Mouse (Mus musculus): ENCODE results near the gene Opn1sw. TPM values are rescaled to one million over a fixed set of nuclear protein-coding genes. Genes with fewer than 3 reads are reported as not detected.
A peak's percentile ranks its signal among the peaks of the same experiment; 100 is the strongest.

Gene Opn1sw
- polyA plus RNA-seq, 1 experiment = 0.24 TPM

GRCm38 (mm10) chr6:29432676-29433037, 44.4 kb upstream of the Opn1sw start:
- Histone ChIP-seq H3K36me3 (ENCODE audit: control insufficient read depth, insufficient read depth, low read length) (no peaks in the 10 kb centered on the region), H3K4me3 (ENCODE audit: low read depth, low read length) (peak overlapping the region; percentile 60), H3K4me1 (ENCODE audit: control insufficient read depth, insufficient read depth, insufficient read length, low read length) (peaks cover 6% of the 10 kb centered on the region), H3K27me3 (ENCODE audit: control insufficient read depth, insufficient read depth, low read length) (peaks cover 30% of the 10 kb centered on the region), H3K27ac (ENCODE audit: insufficient read depth, low read depth, low read length) (no peak overlapping the region)
- TF ChIP-seq CTCF (IDR thresholded peaks at IDR 0.05; ENCODE audit: extremely low read depth, insufficient read length, insufficient replicate concordance, low read depth, low read length) = no peak
- TF ChIP-seq POLR2A (IDR thresholded peaks at IDR 0.05; ENCODE audit: low read depth, low read length) = no peak

- Histone ChIP-seq H3K4me3 (ENCODE audit: low read depth, low read length) (no peak overlapping the region), H3K27me3 (ENCODE audit: control insufficient read depth, insufficient read depth, low read length) (peaks cover 30% of the 10 kb centered on the region), H3K4me1 (ENCODE audit: control insufficient read depth, insufficient read depth, insufficient read length, low read length) (peaks cover 6% of the 10 kb centered on the region), H3K36me3 (ENCODE audit: control insufficient read depth, insufficient read depth, low read length) (no peaks in the 10 kb centered on the region), H3K27ac (ENCODE audit: insufficient read depth, low read depth, low read length) (no peak overlapping the region)
- TF ChIP-seq CTCF (IDR thresholded peaks at IDR 0.05; ENCODE audit: extremely low read depth, insufficient read length, insufficient replicate concordance, low read depth, low read length) (no peak), POLR2A (IDR thresholded peaks at IDR 0.05; ENCODE audit: low read depth, low read length) (no peak)
- 58% methylated on average over 3 of the region's 3 CpGs for WGBS
Measured at GRCm38 (mm10) chr6:29432156-29432555, 43.9 kb upstream of the Opn1sw start.

- H3K27ac ChIP-seq (ENCODE audit: insufficient read depth, low read depth, low read length) = no peak overlapping the region
- peaks cover 30% of the 10 kb centered on the region for H3K27me3 ChIP-seq (ENCODE audit: control insufficient read depth, insufficient read depth, low read length)
- H3K4me1 ChIP-seq (ENCODE audit: control insufficient read depth, insufficient read depth, insufficient read length, low read length) = peaks cover 6% of the 10 kb centered on the region
- H3K36me3 ChIP-seq (ENCODE audit: control insufficient read depth, insufficient read depth, low read length) = no peaks in the 10 kb centered on the region
- 66% methylated on average over 5 of the region's 5 CpGs for WGBS
- H3K4me3 ChIP-seq (ENCODE audit: low read depth, low read length) = no peak overlapping the region
- TF ChIP-seq CTCF (IDR thresholded peaks at IDR 0.05; ENCODE audit: extremely low read depth, insufficient read length, insufficient replicate concordance, low read depth, low read length) (no peak), POLR2A (IDR thresholded peaks at IDR 0.05; ENCODE audit: low read depth, low read length) (no peak)
Measured at GRCm38 (mm10) chr6:29431473-29431872, 43.2 kb upstream of the Opn1sw start.

- Histone ChIP-seq H3K4me3 (ENCODE audit: low read depth, low read length) (no peak overlapping the region), H3K27ac (ENCODE audit: insufficient read depth, low read depth, low read length) (no peak overlapping the region), H3K27me3 (ENCODE audit: control insufficient read depth, insufficient read depth, low read length) (peaks cover 30% of the 10 kb centered on the region), H3K36me3 (ENCODE audit: control insufficient read depth, insufficient read depth, low read length) (no peaks in the 10 kb centered on the region), H3K4me1 (ENCODE audit: control insufficient read depth, insufficient read depth, insufficient read length, low read length) (peaks cover 6% of the 10 kb centered on the region)
- 63% methylated on average over 15 of the region's 15 CpGs for WGBS
- no peak for TF ChIP-seq POLR2A (IDR thresholded peaks at IDR 0.05; ENCODE audit: low read depth, low read length)
- no peak for TF ChIP-seq CTCF (IDR thresholded peaks at IDR 0.05; ENCODE audit: extremely low read depth, insufficient read length, insufficient replicate concordance, low read depth, low read length)
Measured at GRCm38 (mm10) chr6:29430681-29431420, 42.6 kb upstream of the Opn1sw start.

GRCm38 (mm10) chr6:29428171-29428570, 39.9 kb upstream of the Opn1sw start:
- WGBS = 53% methylated on average over 4 of the region's 4 CpGs
- Histone ChIP-seq H3K27me3 (ENCODE audit: control insufficient read depth, insufficient read depth, low read length) (peaks cover 10% of the 10 kb centered on the region), H3K4me1 (ENCODE audit: control insufficient read depth, insufficient read depth, insufficient read length, low read length) (peaks cover under 1% of the 10 kb centered on the region; the same call in 1 of the 2 replicates), H3K36me3 (ENCODE audit: control insufficient read depth, insufficient read depth, low read length) (no peaks in the 10 kb centered on the region), H3K4me3 (ENCODE audit: low read depth, low read length) (no peak overlapping the region), H3K27ac (ENCODE audit: insufficient read depth, low read depth, low read length) (no peak overlapping the region)
- TF ChIP-seq POLR2A (IDR thresholded peaks at IDR 0.05; ENCODE audit: low read depth, low read length) (no peak), CTCF (IDR thresholded peaks at IDR 0.05; ENCODE audit: extremely low read depth, insufficient read length, insufficient replicate concordance, low read depth, low read length) (no peak)

GRCm38 (mm10) chr6:29426331-29426730, 38.1 kb upstream of the Opn1sw start:
- TF ChIP-seq POLR2A (IDR thresholded peaks at IDR 0.05; ENCODE audit: low read depth, low read length) (no peak), CTCF (IDR thresholded peaks at IDR 0.05; ENCODE audit: extremely low read depth, insufficient read length, insufficient replicate concordance, low read depth, low read length) (no peak)
- WGBS = 57% methylated on average over 6 of the region's 6 CpGs
- H3K4me3 ChIP-seq (ENCODE audit: low read depth, low read length) = no peak overlapping the region
- no peaks in the 10 kb centered on the region for H3K36me3 ChIP-seq (ENCODE audit: control insufficient read depth, insufficient read depth, low read length)
- H3K27ac ChIP-seq (ENCODE audit: insufficient read depth, low read depth, low read length) = no peak overlapping the region
- no peaks in the 10 kb centered on the region for H3K4me1 ChIP-seq (ENCODE audit: control insufficient read depth, insufficient read depth, insufficient read length, low read length)
- peaks cover 4% of the 10 kb centered on the region; the same call in 1 of the 2 replicates for H3K27me3 ChIP-seq (ENCODE audit: control insufficient read depth, insufficient read depth, low read length)

GRCm38 (mm10) chr6:29425118-29425517, 36.9 kb upstream of the Opn1sw start:
- H3K27ac ChIP-seq (ENCODE audit: insufficient read depth, low read depth, low read length) = no peak overlapping the region
- no peaks in the 10 kb centered on the region for H3K36me3 ChIP-seq (ENCODE audit: control insufficient read depth, insufficient read depth, low read length)
- WGBS = 90% methylated on average over 8 of the region's 8 CpGs
- H3K4me1 ChIP-seq (ENCODE audit: control insufficient read depth, insufficient read depth, insufficient read length, low read length) = no peaks in the 10 kb centered on the region
- H3K27me3 ChIP-seq (ENCODE audit: control insufficient read depth, insufficient read depth, low read length) = peaks cover 4% of the 10 kb centered on the region; the same call in 1 of the 2 replicates
- TF ChIP-seq CTCF (IDR thresholded peaks at IDR 0.05; ENCODE audit: extremely low read depth, insufficient read length, insufficient replicate concordance, low read depth, low read length) (no peak), POLR2A (IDR thresholded peaks at IDR 0.05; ENCODE audit: low read depth, low read length) (no peak)
- H3K4me3 ChIP-seq (ENCODE audit: low read depth, low read length) = no peak overlapping the region
